Comparison of ENCODE assay signal across 7 mouse cellular contexts in genomic region chr16:25376720-25377373, GRCm38 (mm10).
DNase-seq lines count a peak whose midpoint lies in the region; ATAC-seq and TF ChIP-seq lines count a peak whose summit lies in the region.

No protein-coding gene starts in this region.

- DNase-seq in adipocyte (ENCODE audit: low spot score), result peak; percentile 97
- DNase-seq in cerebellum, postnatal 36 days, result peak; percentile 36 to 40
- DNase-seq in gastrocnemius, adult 8-10 months (ENCODE audit: low spot score in 2 of 2), result peak; percentile 72 to 81
- peak; percentile 78 for DNase-seq in left cerebral cortex, postnatal 25 days (ENCODE audit: low spot score in 2 of 2)
- peak; percentile 88 for DNase-seq in midbrain, postnatal 0 days (ENCODE audit: low spot score)
- peak; percentile 13 to 22 for DNase-seq in spleen, postnatal 36 days (ENCODE audit: low spot score in 2 of 2)

- WGBS in intestine, embryonic 16.5 days, result 43% methylated on average over 14 of the region's 14 CpGs
- WGBS in midbrain, postnatal 0 days, result 38% methylated on average over 14 of the region's 14 CpGs

- H3K9ac ChIP-seq in intestine, embryonic 16.5 days (ENCODE audit: low read depth, low read length), result no peak overlapping the region
- H3K9ac ChIP-seq in midbrain, postnatal 0 days (replicated peaks; ENCODE audit: low read length, poor library complexity, severe bottlenecking), result no peak overlapping the region

- intact Hi-C loops in left cerebral cortex, postnatal 25 days (cut with DNase I), result loop anchor here (2.0 to 10.0 kb wide), 4 partner anchors 88 to 818 kb away; no protein-coding TSS in a partner anchor

- H3K4me3 ChIP-seq in intestine, embryonic 16.5 days (ENCODE audit: low read length), result no peak overlapping the region
- H3K4me3 ChIP-seq in midbrain, postnatal 0 days (ENCODE audit: low read depth, low read length), result no peak overlapping the region

- no peak overlapping the region for H3K27ac ChIP-seq in intestine, embryonic 16.5 days (ENCODE audit: low read length)
- no peak overlapping the region for H3K27ac ChIP-seq in midbrain, postnatal 0 days (ENCODE audit: low read depth, low read length)

- no peaks in the 10 kb centered on the region for H3K27me3 ChIP-seq in intestine, embryonic 16.5 days (replicated peaks; ENCODE audit: control insufficient read depth, insufficient read depth, low read length)
- 0 out of 2 replicates have a peak, but pooled peaks cover 3% of the 10 kb centered on the region for H3K27me3 ChIP-seq in midbrain, postnatal 0 days (ENCODE audit: insufficient read depth, low read length)

- peak; percentile 60; the same call in 1 of the 2 replicates for ATAC-seq in intestine, embryonic 16.5 days
- peak; percentile 62 for ATAC-seq in midbrain, postnatal 0 days (ENCODE audit: low FRiP score)

- no peaks in the 10 kb centered on the region for H3K4me1 ChIP-seq in intestine, embryonic 16.5 days (ENCODE audit: control insufficient read depth, insufficient read depth, low read length)
- no peaks in the 10 kb centered on the region for H3K4me1 ChIP-seq in midbrain, postnatal 0 days (ENCODE audit: insufficient read depth, low read length)

- no peaks in the 10 kb centered on the region for H3K36me3 ChIP-seq in intestine, embryonic 16.5 days (ENCODE audit: control insufficient read depth, insufficient read depth, low read length)
- H3K36me3 ChIP-seq in midbrain, postnatal 0 days (ENCODE audit: insufficient read depth, low read length), result no peaks in the 10 kb centered on the region

- H3K9me3 ChIP-seq in intestine, embryonic 16.5 days (ENCODE audit: control insufficient read depth, low read length), result no peaks in the 10 kb centered on the region
- H3K9me3 ChIP-seq in midbrain, postnatal 0 days (ENCODE audit: low read length), result no peaks in the 10 kb centered on the region

- H3K4me2 ChIP-seq in intestine, embryonic 16.5 days (ENCODE audit: low read depth, low read length), result no peak overlapping the region
- no peak overlapping the region for H3K4me2 ChIP-seq in midbrain, postnatal 0 days (ENCODE audit: low read depth, low read length, poor library complexity, severe bottlenecking)

- TF ChIP-seq CTCF in midbrain, postnatal 0 days (IDR thresholded peaks at IDR 0.05), result peak; percentile 83

Comparison
In these comparisons a context has a peak if more than half of its experiments do, and no peak if none do; other contexts are left out.
1. DNase-seq: peak in every context shown above with its lines; median percentile 97 in adipocyte; 88 in midbrain, postnatal 0 days; 78 in left cerebral cortex, postnatal 25 days; 76 in gastrocnemius, adult 8-10 months; 38 in cerebellum, postnatal 36 days; 18 in spleen, postnatal 36 days.